Mouse (Mus musculus): ENCODE results near the gene Dpp10.

Dpp10 gene

DNA sequence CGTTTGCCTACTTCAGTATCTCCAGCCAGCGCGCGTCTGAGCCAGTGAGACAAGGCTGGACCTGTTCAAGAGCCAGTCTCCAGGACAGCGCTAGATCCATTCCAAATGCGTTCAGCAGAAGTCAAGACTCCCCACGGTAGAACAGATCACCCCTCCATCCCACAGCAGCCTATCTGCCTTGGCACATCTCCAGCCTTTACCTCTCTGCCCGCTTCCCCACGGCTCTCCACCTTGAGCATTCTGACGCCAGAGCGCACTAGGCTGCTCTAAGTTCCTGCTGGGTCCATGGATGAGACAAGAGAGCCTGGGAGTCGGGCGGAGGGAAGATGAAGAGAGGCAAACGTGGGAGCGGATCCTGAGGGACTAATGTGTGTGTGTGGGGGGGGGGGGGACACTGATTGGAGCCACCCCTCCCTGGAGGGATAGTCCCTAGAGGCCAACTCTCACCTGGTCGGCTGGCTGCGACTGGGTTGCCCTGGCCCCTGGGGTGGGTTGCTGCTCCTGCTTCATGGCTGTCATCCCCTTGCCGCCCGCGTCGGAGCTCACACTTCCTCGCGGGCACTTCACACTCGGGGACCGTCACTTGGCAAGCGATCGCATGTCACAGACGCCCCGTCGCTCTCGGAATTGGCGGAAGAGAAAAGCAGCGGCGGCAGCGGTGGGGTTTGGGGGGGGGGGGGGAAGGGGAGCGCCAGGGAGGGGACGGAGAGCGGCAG lies at the start of gene Dpp10:
Gene Dpp10, minus strand, starts transcription at position 635 of the 716 bp plus-strand sequence.
- DNase-seq (ENCODE audit: low spot score): no peak

DNA sequence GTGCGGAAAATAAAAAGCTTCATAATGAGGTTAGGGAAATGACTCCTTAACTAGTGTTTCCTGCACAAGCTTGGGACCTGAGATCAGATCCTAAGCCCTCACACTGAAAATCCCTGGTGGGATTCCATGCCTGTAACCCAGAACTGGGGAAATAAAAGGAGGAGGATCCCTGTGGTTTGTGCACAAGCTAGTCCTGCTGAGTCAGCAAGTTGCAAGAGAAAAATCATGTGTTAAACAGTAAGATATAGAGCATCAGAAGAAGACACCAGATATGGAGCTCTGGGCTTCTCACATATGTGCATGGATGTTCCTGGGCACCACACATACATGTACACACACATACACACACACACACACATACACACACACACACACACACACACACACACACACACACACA lies 3.2 kb upstream of the Dpp10 start:
- DNase-seq (ENCODE audit: low spot score): no peak

DNA sequence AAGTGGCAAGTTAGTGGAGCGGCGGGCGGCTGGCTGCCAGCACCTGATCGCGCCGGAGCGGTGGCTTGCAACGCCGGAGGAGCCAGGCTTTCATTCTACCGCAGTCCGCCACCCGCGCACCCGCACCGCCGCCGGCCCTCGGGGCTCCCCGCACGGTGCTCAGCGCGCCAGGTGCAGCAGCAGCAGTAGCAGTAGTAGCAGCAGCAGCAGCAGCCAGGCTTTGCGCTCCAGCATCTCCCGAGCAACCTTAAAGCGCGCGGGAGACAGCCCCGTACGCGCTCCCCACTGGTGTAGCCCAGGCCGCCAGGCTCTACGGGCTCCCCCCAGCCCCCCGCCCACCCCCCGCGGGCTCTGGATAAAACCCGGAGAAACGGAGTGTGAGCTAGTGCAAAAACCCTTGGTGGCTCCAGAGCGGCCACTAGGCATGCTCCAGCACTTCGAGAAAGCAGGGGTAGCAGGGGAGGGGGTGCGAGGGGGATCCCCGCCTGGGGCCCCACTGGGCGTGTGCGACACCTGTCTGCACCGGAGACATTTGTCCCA lies 472 bp upstream of the Dpp10 start:
- no peak for DNase-seq (ENCODE audit: low spot score)

DNA sequence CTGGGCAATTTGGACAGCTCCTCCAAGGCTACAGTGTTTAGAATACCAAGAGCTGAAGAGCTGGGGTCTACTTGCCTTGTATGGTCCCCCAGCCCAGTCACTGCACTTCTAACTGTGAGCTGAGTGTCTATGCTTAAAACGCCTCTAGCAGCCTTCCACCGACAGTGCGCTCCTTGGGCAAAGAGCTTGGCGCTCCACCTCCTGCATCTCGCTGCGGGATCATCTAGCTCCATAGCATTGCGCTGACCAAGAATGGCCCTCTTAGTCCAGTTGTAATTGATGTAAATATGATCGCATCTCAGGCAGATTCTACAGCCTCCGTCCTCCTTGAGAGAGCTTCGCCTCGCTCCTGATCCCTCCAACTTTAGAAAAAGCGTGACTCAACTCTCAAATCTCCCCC lies 1.2 kb downstream of the Dpp10 start:
- DNase-seq (ENCODE audit: low spot score): no peak

DNA sequence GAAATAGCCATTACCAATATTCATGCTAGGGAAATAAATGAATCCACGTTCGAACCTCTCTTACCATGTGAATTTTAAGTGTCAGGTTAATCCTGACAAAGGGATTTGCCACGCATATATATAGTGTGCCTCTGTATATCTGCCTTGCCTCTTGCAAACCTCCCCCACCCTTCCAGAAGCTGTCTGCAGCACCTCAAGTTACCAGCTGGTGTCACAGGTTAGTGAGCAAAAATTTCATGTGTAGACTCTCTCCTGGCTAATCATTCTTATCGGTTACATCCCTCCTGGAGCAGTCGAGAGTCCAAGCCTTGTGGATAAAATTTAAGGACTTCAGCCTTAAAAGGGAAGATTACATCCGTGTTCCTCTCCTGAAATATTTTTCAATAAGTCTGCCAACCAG lies 1.9 kb downstream of the Dpp10 start:
- DNase-seq (ENCODE audit: low spot score): no peak

DNA sequence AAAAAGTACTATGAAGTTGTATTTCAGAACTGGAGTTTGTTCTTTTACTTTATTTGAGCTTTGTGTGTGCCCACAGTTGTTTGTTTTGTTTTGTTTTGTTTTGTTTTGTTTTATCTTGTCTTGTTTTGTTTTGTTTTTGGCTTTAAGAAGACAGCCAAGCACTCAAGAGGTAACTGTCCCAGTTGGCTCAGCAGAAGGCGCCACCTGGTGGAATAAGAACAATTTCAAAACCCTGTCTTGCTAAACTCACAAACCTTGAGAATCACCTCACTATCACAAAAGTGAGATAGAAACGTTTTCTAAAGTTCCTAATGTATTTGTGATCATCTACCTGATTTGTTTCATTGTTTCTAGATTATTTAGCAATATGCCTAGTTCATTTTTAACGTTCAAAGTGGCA lies 3.8 kb downstream of the Dpp10 start:
- DNase-seq (ENCODE audit: low spot score): no peak

DNA sequence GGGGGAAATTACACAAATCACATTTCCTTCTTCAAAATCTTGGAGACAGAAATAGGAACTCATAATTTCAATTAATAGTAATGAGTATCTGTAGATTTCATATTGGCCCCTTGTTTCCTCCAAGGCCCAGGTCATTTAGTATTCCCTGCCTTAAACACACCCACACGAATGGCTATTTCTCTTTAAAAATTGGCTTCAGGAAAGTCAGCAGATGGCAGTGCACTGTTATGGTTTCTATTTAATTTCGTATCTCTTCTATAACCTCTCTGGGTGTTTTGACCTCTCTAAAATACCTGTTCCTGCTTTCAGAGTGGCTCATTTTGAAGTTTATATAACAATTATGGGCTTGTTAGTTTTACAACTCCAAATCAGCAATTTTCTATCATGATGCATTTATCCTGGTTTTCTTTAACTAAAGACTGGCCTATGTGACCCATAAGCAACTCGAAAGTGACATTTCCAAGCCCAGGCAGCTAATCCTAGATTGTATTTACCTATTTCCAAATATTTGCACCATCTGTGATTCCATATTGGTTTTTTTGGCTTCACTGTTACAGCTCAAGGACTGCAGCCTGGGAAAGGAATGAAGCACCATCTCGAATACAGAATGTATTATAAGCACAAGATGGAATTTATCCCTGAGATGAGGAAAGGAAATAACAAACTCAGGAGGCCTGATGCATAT lies 9.9 kb downstream of the Dpp10 start:
- no peak for DNase-seq (ENCODE audit: low spot score)

DNA sequence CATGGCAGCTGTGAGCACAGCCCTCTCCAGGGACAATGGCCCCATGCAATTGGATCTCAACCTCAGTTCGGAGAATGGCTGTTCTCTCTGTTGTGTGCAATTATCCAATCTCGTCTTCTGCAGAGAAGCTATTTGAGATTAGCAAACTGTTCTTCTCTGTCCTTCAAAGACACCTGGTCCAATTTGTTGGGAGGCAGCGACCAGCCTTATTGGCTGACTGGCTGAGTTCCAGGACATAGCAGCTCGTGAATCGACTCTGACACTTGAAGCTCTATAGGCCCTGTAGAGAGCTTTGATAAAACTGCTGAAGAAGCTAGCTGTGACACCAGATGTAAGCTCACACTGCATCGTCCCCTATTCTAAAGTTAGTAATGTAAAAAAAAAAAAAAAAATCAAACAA lies 12.7 kb downstream of the Dpp10 start:
- DNase-seq (ENCODE audit: low spot score): no peak

DNA sequence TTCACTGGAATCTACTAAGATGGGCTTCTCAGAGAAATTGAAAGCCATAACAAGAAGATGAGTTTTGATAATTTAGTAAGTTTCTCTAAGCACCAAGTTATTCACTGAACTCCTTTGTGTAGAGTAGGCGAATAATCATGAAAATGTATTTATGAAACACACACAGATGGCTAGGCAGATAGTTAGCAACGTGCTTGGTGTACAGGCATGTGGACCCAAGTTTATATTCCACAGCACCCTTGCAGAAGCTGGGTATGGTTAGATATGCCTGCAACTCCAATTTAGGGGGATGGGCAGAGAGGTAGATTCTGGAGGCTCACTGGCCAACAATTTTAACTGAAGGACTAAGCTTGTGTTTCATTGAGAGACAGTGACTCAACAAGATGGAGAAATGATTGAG lies 13.4 kb downstream of the Dpp10 start:
- DNase-seq (ENCODE audit: low spot score): no peak

DNA sequence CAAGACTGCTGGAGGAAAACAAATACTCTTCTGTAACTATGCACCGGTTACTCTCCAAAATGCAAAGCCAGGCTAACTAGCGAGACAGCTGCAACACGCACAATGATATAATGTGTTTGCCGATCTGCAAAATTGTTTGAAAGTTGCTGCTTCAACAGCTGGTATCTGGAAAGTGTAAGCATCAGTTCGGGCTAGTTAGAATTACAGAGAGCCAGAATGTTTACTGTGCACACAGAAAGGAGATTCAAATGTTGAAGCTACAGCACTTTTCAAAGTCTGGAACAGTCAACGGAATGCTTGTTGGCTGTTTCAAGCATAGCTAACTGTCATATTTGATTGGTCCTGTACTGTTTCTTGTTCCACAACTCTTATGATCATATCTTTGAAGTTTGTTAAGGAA lies 42.6 kb downstream of the Dpp10 start:
- no peak for DNase-seq (ENCODE audit: low spot score)

DNA sequence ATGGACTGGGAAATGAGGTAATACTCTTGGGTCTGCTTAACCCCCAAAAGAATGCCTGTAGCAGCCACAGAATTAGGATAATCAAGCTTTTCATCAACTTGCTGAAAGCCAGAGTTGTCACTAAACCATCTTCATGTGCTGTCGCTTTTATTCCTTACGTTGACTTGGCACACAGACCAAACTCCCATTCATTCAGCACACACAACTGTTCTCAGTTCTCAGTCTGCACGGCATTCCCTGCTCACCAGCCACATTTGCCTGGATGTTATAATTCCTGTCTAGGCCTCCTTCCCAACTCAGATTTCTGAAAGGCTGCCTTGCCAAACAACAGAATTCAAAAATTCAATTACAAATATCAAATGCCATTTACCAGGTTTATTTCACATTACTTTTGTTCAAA lies 49.6 kb downstream of the Dpp10 start:
- no peak for DNase-seq (ENCODE audit: low spot score)

DNA sequence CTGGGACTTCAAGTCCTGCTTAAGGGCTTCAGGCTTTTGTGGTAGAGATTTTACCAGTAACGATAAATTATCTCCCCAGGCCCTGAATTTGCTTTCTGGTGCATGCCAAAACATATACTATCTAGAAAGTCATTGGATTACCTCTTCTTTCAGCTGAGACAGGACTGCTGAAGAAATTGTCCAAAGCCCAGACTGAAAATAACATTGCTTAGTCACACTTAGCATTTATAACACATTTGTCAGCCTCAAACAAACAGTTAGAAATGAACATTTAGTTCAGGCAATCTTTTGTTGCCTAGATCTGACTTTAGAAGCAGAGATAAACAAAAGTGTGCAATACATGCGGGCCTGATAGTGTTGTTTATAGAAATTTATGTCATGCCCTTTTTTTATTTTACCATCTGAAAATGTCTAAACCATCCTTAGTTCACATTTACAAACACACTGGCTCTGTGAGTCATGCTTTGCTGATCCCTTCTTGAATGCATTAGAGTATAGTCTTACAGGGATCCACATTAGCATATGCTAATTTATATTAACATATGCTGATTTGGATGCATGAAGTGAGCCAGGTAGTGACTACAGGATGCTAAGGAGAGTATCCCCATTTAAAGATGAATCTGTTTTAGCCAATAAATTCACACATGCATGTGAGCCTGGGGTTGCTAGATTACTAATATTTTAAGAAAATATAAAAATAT lies 59.9 kb downstream of the Dpp10 start:
- no peak for DNase-seq (ENCODE audit: low spot score)

DNA sequence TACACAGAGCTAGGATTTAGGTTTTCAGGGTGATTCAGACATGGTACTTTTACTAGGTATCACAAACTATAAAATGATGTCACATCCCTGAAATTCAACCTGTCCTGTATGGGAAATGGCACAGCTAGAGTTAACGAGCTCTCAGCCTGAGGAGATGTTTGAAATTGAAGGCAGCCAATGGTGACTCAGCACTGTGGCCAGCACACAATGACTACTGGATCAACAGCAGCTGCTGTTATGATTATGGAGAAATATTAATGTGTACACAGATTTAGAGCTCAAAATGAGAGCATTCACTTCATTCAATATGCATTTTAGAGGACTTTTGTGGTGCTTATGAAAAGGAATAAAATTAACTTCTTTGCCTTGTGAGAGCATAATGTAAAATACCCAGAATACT lies 66.8 kb downstream of the Dpp10 start:
- DNase-seq (ENCODE audit: low spot score): no peak

DNA sequence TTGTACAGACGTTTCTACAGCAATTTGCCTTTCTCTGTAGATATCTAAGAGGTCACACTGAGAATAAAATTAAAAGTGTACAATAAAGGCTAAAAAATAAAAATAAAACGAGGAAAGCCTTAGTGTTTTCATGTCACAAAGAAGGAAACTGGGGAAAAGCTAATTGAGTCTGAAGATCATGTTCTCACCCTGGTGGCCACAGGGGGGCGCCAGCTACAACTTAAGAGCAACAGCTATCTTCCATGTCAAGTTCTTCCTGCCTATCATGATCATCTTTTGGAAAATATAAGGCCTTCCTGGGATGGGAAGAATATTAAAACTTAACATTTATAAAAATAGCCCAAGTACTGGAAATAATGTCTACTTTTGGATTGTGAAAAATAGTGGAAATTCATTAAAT lies 70.7 kb downstream of the Dpp10 start:
- no peak for DNase-seq (ENCODE audit: low spot score)

DNA sequence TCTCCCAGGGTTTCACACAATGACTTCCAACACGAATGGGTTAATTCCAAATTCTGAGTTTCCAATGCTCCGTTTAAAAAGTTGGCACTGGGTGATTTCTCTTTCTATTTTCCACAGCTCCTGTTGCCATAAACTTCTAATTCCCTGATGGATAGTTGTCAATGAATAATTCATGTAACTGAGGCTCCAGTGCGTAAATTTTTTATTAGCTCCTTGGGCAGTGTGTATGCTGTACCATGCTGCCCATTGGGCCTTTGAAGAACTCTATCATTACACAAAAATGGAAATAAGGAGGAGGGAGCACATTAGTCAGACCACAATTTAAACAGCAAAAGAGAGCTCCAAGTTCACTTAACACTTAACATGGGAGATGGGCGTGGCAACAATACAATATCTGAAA lies 99.2 kb downstream of the Dpp10 start:
- no peak for DNase-seq (ENCODE audit: low spot score)

DNA sequence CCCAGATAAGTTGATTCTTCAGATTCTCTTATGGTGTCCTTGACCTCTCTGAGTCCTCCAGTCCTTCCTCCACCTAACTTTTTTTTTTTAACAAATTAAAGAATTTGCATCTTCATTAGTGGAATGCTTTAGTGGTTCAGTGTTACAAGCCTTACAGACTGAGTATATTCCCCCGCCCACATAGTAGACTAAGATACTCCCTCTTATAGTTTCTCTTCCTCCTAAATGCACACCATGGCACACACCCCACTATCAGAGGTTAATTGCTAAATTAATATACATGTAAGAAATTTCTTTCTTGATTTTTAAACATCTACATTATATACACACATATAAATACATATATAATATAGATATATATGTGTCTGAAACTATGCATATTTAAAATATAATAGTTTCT lies 104.5 kb downstream of the Dpp10 start:
- no peak for DNase-seq (ENCODE audit: low spot score)

DNA sequence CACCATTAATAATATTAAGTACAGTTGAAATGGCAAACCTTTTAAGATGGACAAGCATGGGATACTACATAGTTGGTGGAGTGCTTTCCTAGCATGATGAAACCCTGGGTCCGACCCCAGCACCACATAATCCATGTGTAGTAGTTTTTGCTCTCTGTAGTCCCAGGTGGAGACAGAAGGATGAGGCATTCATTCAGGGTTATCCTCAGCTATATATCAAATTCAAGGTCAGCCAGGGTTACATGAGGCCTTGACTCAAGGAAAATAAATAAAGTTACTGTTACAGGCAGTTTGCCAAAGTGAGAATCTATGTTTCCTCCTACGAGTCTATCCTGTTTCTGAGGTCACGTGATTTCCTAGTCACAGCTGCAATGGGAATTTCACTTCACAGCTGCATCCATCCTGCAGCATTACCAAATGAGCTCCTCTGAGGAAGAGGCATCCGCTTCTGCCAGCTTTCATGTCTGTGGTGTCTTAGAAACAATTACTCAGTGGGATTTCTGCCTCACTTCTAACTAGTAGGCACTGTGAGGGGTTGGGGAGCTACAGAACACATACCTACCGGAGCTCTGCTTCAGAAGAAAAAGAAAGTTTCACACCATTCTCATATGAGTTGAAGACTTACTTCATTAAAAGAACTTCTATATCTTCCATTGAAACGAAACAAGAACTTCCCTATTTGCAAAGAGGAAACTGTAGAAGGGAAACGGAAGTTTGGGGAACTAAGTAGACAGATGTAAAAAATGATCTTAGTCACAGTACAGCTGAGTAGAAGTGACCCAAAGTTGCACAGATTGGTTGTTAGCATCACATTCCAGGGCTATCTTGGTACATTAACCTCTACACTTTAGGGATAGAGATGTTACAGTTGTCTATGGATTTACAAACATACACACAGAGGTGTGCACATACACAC lies 111.3 kb downstream of the Dpp10 start:
- no peak for DNase-seq (ENCODE audit: low spot score)

DNA sequence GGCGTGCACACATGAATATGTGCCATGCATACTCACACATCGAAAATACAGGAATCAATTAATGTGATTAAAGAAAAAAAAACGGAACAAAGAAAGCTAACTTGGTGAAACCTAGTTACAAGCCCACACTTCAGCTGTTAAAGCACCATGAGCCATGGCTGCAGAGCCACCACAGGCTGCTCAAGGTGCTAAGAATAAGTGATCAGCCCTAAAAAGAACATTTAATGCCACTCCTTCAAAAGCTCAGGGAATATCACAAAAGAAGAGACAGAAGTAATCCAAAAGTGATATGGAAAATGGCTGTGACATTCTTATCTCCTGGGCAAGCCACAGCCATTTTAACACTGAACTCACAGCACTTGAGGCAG lies 117.4 kb downstream of the Dpp10 start:
- DNase-seq (ENCODE audit: low spot score): no peak

DNA sequence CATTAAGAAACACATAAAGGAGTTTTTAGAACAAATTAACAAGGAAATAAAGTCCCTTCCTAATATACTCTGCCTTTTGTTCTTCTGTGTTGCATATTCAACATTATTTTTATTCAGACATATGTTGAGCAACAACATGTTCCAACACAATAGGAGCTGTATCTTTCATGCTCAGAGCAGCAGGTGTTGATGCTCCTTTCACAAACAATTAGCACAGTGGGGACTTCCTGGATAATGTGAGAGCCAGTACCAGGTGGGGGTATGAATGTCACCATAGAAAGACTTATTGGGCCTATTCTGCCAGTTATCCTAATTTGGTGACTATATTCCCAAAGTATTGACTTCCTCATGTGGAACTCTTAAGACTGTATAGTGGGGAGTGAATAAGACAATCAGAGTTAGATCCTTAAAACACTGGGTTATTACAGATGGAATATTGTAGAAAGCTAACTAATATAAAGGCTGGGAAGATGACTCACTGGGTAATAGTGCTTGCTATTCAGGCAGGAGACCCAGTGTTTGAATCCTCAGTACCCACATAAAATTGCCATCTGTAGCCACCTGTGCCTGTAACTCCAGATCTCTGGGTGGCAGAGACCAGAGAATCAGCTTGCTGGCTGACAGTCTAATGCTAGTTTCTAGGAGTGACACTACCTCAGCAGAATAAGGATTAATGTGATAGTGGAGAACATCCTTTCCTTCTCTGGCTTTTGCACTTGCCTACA lies 117.9 kb downstream of the Dpp10 start:
- no peak for DNase-seq (ENCODE audit: low spot score)

DNA sequence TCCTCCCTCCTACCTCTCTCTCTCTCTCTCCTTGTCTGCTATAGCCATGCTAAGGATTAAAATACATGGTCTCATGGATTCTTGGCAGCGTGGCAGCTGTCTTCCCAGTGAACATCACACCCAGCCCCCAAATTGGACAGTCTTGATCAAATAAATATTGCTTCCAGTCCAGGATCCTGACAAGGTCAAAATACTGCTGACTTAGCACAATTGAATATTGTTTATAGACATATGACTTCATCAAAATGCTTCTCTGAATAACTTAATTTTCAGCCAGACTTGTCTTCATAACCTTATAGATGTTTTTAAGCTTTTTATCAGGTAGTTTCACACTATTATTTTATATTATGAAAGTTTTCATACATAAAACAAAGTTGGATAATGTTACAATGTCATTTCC lies 120.5 kb downstream of the Dpp10 start:
- DNase-seq (ENCODE audit: low spot score): no peak

DNA sequence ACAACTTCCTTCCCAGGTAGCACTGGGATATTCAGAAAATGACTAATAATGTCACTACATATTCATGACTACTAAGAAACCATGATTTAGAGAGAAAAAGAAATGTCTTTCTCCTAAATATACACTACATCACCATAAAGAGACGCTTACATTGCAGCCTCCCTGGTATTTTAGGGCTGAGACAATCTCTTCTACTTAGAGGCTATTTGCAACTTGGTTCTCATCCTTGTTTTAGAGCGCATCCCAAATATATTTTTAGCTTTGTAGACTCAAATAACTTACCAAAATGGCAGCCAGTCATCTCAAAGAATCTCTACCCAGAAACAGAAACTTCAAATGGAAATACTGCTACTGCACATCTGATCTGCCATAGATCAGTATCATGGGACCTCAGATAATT lies 121.5 kb downstream of the Dpp10 start:
- no peak for DNase-seq (ENCODE audit: low spot score)

All from T-cell, adult 2 months (primary cell).